Mouse (Mus musculus): Measurements from ENCODE around the gene Alox5.
A peak's percentile ranks its signal among the peaks of the same experiment; 100 is the strongest.

DNA sequence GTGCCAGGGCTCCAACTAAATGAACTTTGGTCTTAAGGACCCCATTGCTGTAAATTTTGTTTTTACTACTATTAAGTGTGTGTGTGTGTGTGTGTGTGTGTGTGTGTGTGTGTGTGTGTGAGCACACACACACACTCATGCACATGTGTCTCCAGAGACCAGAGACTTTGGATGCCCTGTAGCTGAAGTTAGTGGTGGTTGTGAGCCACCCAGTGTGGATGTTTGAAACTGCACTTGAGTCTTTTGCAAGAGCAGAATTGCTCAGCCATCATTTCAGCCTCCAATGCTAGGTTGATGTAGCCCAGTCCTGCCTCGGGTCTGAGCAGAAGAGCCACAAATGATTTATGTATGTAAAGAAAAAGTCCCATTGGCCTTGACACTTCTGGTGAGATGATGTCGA, 37.3 kb downstream of the Alox5 start:
- TF ChIP-seq CTCF (IDR thresholded peaks at IDR 0.05; ENCODE audit: extremely low read depth, insufficient read depth, low read length) (peak; percentile 64), POLR2A (IDR thresholded peaks at IDR 0.05; ENCODE audit: extremely low read depth, insufficient read depth, low read length) (no peak)

Data from cortical plate, adult 2 months (tissue).